Mouse (Mus musculus) embryonic facial prominence, embryonic 10.5 days (tissue): ENCODE results near the gene Map3k5. TPM values are rescaled to one million over a fixed set of nuclear protein-coding genes. Genes with fewer than 3 reads are reported as not detected.

ENCODE experiments used
- DNase-seq: peaks from one replicate; pipeline ENCODE4 v3.0.0-alpha.2; 2017; ENCODE audit warnings: low spot score
- H3K27ac ChIP-seq: fragments of 300-500 bp; sonication (generic); replicated peaks from 2 replicates; pipeline ENCODE4 v1.5.1; 2016; ENCODE audit warnings: mild to moderate bottlenecking
- H3K27me3 ChIP-seq: fragments of 300-500 bp; sonication (generic); replicated peaks from 2 replicates; pipeline ENCODE4 v1.6.1; 2016; ENCODE audit warnings: low read depth, mild to moderate bottlenecking; ENCODE audit not compliant: poor library complexity, severe bottlenecking
- H3K36me3 ChIP-seq: fragments of 300-500 bp; sonication (generic); replicated peaks from 2 replicates; pipeline ENCODE4 v1.6.1; 2016; ENCODE audit warnings: mild to moderate bottlenecking, moderate library complexity
- H3K4me1 ChIP-seq: fragments of 300-500 bp; sonication (generic); 2 replicates; pipeline ENCODE4 v1.6.1; 2016
- H3K4me3 ChIP-seq: fragments of 300-500 bp; sonication (generic); 2 replicates; pipeline ENCODE4 v1.5.1; 2016; ENCODE audit warnings: mild to moderate bottlenecking, moderate library complexity
- H3K9me3 ChIP-seq: fragments of 300-500 bp; sonication (generic); 2 replicates; pipeline ENCODE4 v1.6.1; 2016; ENCODE audit warnings: mild to moderate bottlenecking
- WGBS: fragments of 180-500 bp; shearing (Covaris S2); methylation state at CpG from one replicate; pipeline ENCODE4 v1.1.7; 2016; 5-methylcytosine and 5-hydroxymethylcytosine counted together
- polyA plus RNA-seq: library from polyadenylated mRNA; unstranded; fragments of >200 nt; fragmentation: Nextera tagmentation; extraction: Ambion mirVana; gene quantifications from 2 replicates; pipeline ENCODE4 v1.2.1, GENCODE M21; 2016

Gene Map3k5
- polyA plus RNA-seq, 1 experiment from 2014 or later, result 0.86 TPM

GRCm38 (mm10) chr10:19938738-19939137 lies 4.5 kb downstream of the Map3k5 start:
- 89% methylated on average over 6 of the region's 6 CpGs for WGBS
- H3K4me3 ChIP-seq, result no peak overlapping the region

GRCm38 (mm10) chr10:19939282-19939705 lies 5.0 kb downstream of the Map3k5 start:
- H3K27me3 ChIP-seq, result peaks cover 32% of the 10 kb centered on the region
- peaks cover 35% of the 10 kb centered on the region for H3K4me1 ChIP-seq
- no peaks in the 10 kb centered on the region for H3K9me3 ChIP-seq
- H3K4me3 ChIP-seq, result no peak overlapping the region
- no peak overlapping the region for H3K27ac ChIP-seq
- no peak for DNase-seq
- no peaks in the 10 kb centered on the region for H3K36me3 ChIP-seq
- WGBS, result 52% methylated on average over 8 of the region's 8 CpGs

More at GRCm38 (mm10) chr10:19938738-19939137, 4.5 kb downstream of the Map3k5 start:
- no peak overlapping the region for H3K27ac ChIP-seq
- no peaks in the 10 kb centered on the region for H3K9me3 ChIP-seq
- H3K4me1 ChIP-seq, result peaks cover 36% of the 10 kb centered on the region
- H3K27me3 ChIP-seq, result peaks cover 32% of the 10 kb centered on the region
- H3K36me3 ChIP-seq, result no peaks in the 10 kb centered on the region
- DNase-seq, result no peak

GRCm38 (mm10) chr10:19940127-19940526 lies 5.9 kb downstream of the Map3k5 start:
- H3K27ac ChIP-seq, result no peak overlapping the region
- no peaks in the 10 kb centered on the region for H3K36me3 ChIP-seq
- peaks cover 30% of the 10 kb centered on the region for H3K4me1 ChIP-seq
- 88% methylated on average over 7 of the region's 7 CpGs for WGBS
- peaks cover 27% of the 10 kb centered on the region for H3K27me3 ChIP-seq
- DNase-seq, result no peak
- H3K4me3 ChIP-seq, result no peak overlapping the region
- no peaks in the 10 kb centered on the region for H3K9me3 ChIP-seq

- H3K9me3 ChIP-seq, result no peaks in the 10 kb centered on the region
- peaks cover 27% of the 10 kb centered on the region for H3K4me1 ChIP-seq
- H3K4me3 ChIP-seq, result no peak overlapping the region
- peaks cover 22% of the 10 kb centered on the region for H3K27me3 ChIP-seq
- no peak overlapping the region for H3K27ac ChIP-seq
- WGBS, result 90% methylated on average over 8 of the region's 8 CpGs
- H3K36me3 ChIP-seq, result no peaks in the 10 kb centered on the region
- no peak for DNase-seq
Observed at GRCm38 (mm10) chr10:19940626-19941025, 6.4 kb downstream of the Map3k5 start.

- Histone ChIP-seq H3K36me3 (no peaks in the 10 kb centered on the region), H3K9me3 (no peaks in the 10 kb centered on the region), H3K27ac (no peak overlapping the region; the same call in 1 of the 2 replicates), H3K27me3 (peaks cover 17% of the 10 kb centered on the region; the same call in 1 of the 2 replicates), H3K4me1 (peaks cover 27% of the 10 kb centered on the region), H3K4me3 (no peak overlapping the region)
- no peak for DNase-seq
- 64% methylated on average over 6 of the region's 6 CpGs for WGBS
Observed at GRCm38 (mm10) chr10:19941063-19941462, 6.8 kb downstream of the Map3k5 start.

GRCm38 (mm10) chr10:19941914-19942313 lies 7.6 kb downstream of the Map3k5 start:
- H3K4me3 ChIP-seq, result no peak overlapping the region
- H3K4me1 ChIP-seq, result peaks cover 21% of the 10 kb centered on the region
- H3K27ac ChIP-seq, result no peak overlapping the region
- WGBS, result 89% methylated on average over 9 of the region's 9 CpGs
- peaks cover 10% of the 10 kb centered on the region; the same call in 1 of the 2 replicates for H3K27me3 ChIP-seq
- no peaks in the 10 kb centered on the region for H3K9me3 ChIP-seq
- DNase-seq, result no peak
- no peaks in the 10 kb centered on the region for H3K36me3 ChIP-seq

- 90% methylated on average over 3 of the region's 3 CpGs for WGBS
- Histone ChIP-seq H3K27me3 (0 out of 2 replicates have a peak, but pooled peaks cover 4% of the 10 kb centered on the region), H3K36me3 (no peaks in the 10 kb centered on the region), H3K4me3 (no peak overlapping the region), H3K9me3 (no peaks in the 10 kb centered on the region), H3K4me1 (peaks cover 14% of the 10 kb centered on the region), H3K27ac (no peak overlapping the region)
- no peak for DNase-seq
Observed at GRCm38 (mm10) chr10:19942621-19943020, 8.3 kb downstream of the Map3k5 start.

GRCm38 (mm10) chr10:19945651-19946050 lies 11.4 kb downstream of the Map3k5 start:
- no peak overlapping the region for H3K4me3 ChIP-seq
- H3K9me3 ChIP-seq, result no peaks in the 10 kb centered on the region
- peaks cover 3% of the 10 kb centered on the region for H3K4me1 ChIP-seq
- H3K36me3 ChIP-seq, result no peaks in the 10 kb centered on the region
- no peak for DNase-seq
- H3K27ac ChIP-seq, result no peak overlapping the region
- WGBS, result 85% methylated on average over 7 of the region's 7 CpGs
- no peaks in the 10 kb centered on the region for H3K27me3 ChIP-seq

GRCm38 (mm10) chr10:19946644-19947043 lies 12.4 kb downstream of the Map3k5 start:
- Histone ChIP-seq H3K27me3 (no peaks in the 10 kb centered on the region), H3K27ac (no peak overlapping the region), H3K9me3 (no peaks in the 10 kb centered on the region), H3K4me1 (no peaks in the 10 kb centered on the region), H3K4me3 (no peak overlapping the region), H3K36me3 (no peaks in the 10 kb centered on the region)
- WGBS, result 87% methylated on average over 6 of the region's 6 CpGs
- no peak for DNase-seq

- 91% methylated on average over 10 of the region's 10 CpGs for WGBS
- no peaks in the 10 kb centered on the region for H3K36me3 ChIP-seq
- no peaks in the 10 kb centered on the region for H3K27me3 ChIP-seq
- H3K4me1 ChIP-seq, result no peaks in the 10 kb centered on the region
- DNase-seq, result no peak
- H3K4me3 ChIP-seq, result no peak overlapping the region
- no peak overlapping the region for H3K27ac ChIP-seq
- H3K9me3 ChIP-seq, result no peaks in the 10 kb centered on the region
Observed at GRCm38 (mm10) chr10:19947441-19947840, 13.2 kb downstream of the Map3k5 start.

GRCm38 (mm10) chr10:19947901-19948300 lies 13.6 kb downstream of the Map3k5 start:
- Histone ChIP-seq H3K4me1 (0 out of 2 replicates have a peak, but pooled peaks cover under 1% of the 10 kb centered on the region), H3K9me3 (no peaks in the 10 kb centered on the region), H3K36me3 (no peaks in the 10 kb centered on the region), H3K27ac (no peak overlapping the region), H3K4me3 (no peak overlapping the region), H3K27me3 (no peaks in the 10 kb centered on the region)
- DNase-seq, result no peak
- WGBS, result 88% methylated on average over 5 of the region's 5 CpGs

- Histone ChIP-seq H3K4me1 (0 out of 2 replicates have a peak, but pooled peaks cover 2% of the 10 kb centered on the region), H3K36me3 (no peaks in the 10 kb centered on the region), H3K9me3 (no peaks in the 10 kb centered on the region), H3K27me3 (no peaks in the 10 kb centered on the region), H3K27ac (no peak overlapping the region), H3K4me3 (no peak overlapping the region)
- WGBS, result 93% methylated on average over 11 of the region's 11 CpGs
- no peak for DNase-seq
Observed at GRCm38 (mm10) chr10:19948381-19948780, 14.1 kb downstream of the Map3k5 start.

GRCm38 (mm10) chr10:19949106-19949505 lies 14.8 kb downstream of the Map3k5 start:
- Histone ChIP-seq H3K27me3 (no peaks in the 10 kb centered on the region), H3K36me3 (no peaks in the 10 kb centered on the region), H3K4me1 (0 out of 2 replicates have a peak, but pooled peaks cover 2% of the 10 kb centered on the region), H3K4me3 (no peak overlapping the region), H3K27ac (no peak overlapping the region), H3K9me3 (no peaks in the 10 kb centered on the region)
- DNase-seq, result no peak
- WGBS, result 85% methylated on average over 4 of the region's 4 CpGs
